Mouse (Mus musculus) MEL (cell line): ENCODE measurements around the gene Hprt.
A peak's percentile ranks its signal among the peaks of the same experiment; 100 is the strongest.

Experiments
- CTCF ChIP-seq, 3 experiments: IDR thresholded peaks in 2 of 3; conservative IDR thresholded peaks in 1 of 3; 2 replicates each; pipeline ENCODE4 v1.5.1; 2011 to 2012; ENCODE audit warnings: low read length in 3 of 3, low read depth in 2 of 3, mild to moderate bottlenecking in 2 of 3, improper control_type of control experiment in 1 of 3, inconsistent platforms in 1 of 3, mixed read lengths in 1 of 3, moderate library complexity in 1 of 3; ENCODE audit not compliant: control insufficient read depth in 1 of 3, insufficient read depth in 1 of 3, poor library complexity in 1 of 3, severe bottlenecking in 1 of 3
- ELF1 ChIP-seq: IDR thresholded peaks from 2 replicates; pipeline ENCODE4 v1.6.1; 2014; ENCODE audit warnings: low read depth, mild to moderate bottlenecking, inconsistent platforms, low read length, improper control_type of control experiment, moderate library complexity
- EP300 ChIP-seq, 2 experiments: IDR thresholded peaks; 2 replicates each; pipeline ENCODE4 v1.6.1; 2011; ENCODE audit warnings: improper control_type of control experiment in 2 of 2, low read length in 2 of 2, low read depth in 1 of 2, mild to moderate bottlenecking in 1 of 2
- GATA1 ChIP-seq: IDR thresholded peaks from 2 replicates; pipeline ENCODE4 v1.6.1; 2011; ENCODE audit warnings: low read depth, low read length, improper control_type of control experiment
- JUND ChIP-seq: IDR thresholded peaks from 2 replicates; pipeline ENCODE4 v1.6.1; 2011; ENCODE audit warnings: low read depth, mild to moderate bottlenecking, improper control_type of control experiment, low read length
- MAZ ChIP-seq: IDR thresholded peaks from 2 replicates; pipeline ENCODE4 v1.6.1; 2012; ENCODE audit warnings: low read depth, mild to moderate bottlenecking, inconsistent platforms, low read length, improper control_type of control experiment
- MEF2A ChIP-seq: IDR thresholded peaks from 2 replicates; pipeline ENCODE4 v1.6.1; 2014; ENCODE audit warnings: low read depth, mild to moderate bottlenecking, inconsistent platforms, low read length, improper control_type of control experiment; ENCODE audit not compliant: poor library complexity, insufficient replicate concordance, severe bottlenecking; ENCODE audit errors: extremely low read depth
- MYC ChIP-seq: IDR thresholded peaks from 2 replicates; pipeline ENCODE4 v1.6.1; 2011; ENCODE audit warnings: low read depth, mild to moderate bottlenecking, low read length, improper control_type of control experiment, moderate library complexity
- POLR2A ChIP-seq, 2 experiments: IDR thresholded peaks; 2 replicates each; pipeline ENCODE4 v1.6.1; 2011 to 2012; ENCODE audit warnings: low read length in 2 of 2, mild to moderate bottlenecking in 2 of 2, control low read depth in 1 of 2, improper control_type of control experiment in 1 of 2, low read depth in 1 of 2, moderate library complexity in 1 of 2; ENCODE audit not compliant: control insufficient read depth in 1 of 2, insufficient read depth in 1 of 2, poor library complexity in 1 of 2
- POLR2AphosphoS5 ChIP-seq: IDR thresholded peaks from 2 replicates; pipeline ENCODE4 v1.6.1; 2012; ENCODE audit warnings: low read depth, borderline replicate concordance, mild to moderate bottlenecking, inconsistent platforms, low read length, moderate library complexity, mixed read lengths
- SIN3A ChIP-seq: IDR thresholded peaks from 2 replicates; pipeline ENCODE4 v1.6.1; 2012; ENCODE audit warnings: low read length, improper control_type of control experiment, inconsistent platforms
- TAL1 ChIP-seq: IDR thresholded peaks from 2 replicates; pipeline ENCODE4 v1.6.1; 2012; ENCODE audit warnings: mild to moderate bottlenecking, inconsistent platforms, low read length, moderate library complexity, mixed read lengths
- UBTF ChIP-seq: IDR thresholded peaks from 2 replicates; pipeline ENCODE4 v1.6.1; 2012; ENCODE audit warnings: low read depth, mild to moderate bottlenecking, inconsistent platforms, low read length, improper control_type of control experiment, moderate library complexity, borderline replicate concordance; ENCODE audit not compliant: insufficient read depth
- USF1 ChIP-seq: IDR thresholded peaks from 2 replicates; pipeline ENCODE4 v1.6.1; 2014; ENCODE audit warnings: low read depth, mild to moderate bottlenecking, inconsistent platforms, low read length, improper control_type of control experiment, moderate library complexity

DNA sequence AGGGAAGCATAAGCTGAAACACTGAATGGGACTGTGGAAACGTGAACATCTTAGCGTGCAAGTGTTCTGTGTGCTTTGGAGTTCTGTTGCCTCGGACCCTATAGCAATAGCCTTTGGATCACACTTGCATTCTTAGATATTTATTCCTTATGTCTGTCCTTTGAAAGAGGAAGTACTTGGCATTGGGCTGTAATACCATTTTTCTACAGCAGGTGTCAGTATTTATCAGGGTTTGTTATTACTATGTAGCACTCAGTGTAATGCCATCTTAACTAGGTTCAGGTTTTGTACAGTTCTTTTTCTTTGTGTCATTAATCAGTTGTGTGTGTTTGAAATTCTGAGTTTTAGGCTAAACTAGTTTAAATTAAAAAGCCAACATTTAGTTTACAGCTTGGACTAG is 18.1 kb downstream of the Hprt start:
- TF ChIP-seq EP300 (IDR thresholded peaks at IDR 0.05; ENCODE audit: low read depth in 1 of 2, low read length in 2 of 2) (no peak), UBTF (no peak), MEF2A (no peak), CTCF (IDR thresholded peaks at IDR 0.05 in 2 of 3, conservative IDR thresholded peaks at IDR 0.05 in 1 of 3; ENCODE audit: control insufficient read depth in 1 of 3, insufficient read depth in 1 of 3, low read depth in 2 of 3, low read length in 3 of 3, poor library complexity in 1 of 3, severe bottlenecking in 1 of 3) (peak in 2 of 3 experiments; percentile 66 to 75; a peak in 4 of 6 replicates), SIN3A (no peak), POLR2A (IDR thresholded peaks at IDR 0.05; ENCODE audit: control insufficient read depth in 1 of 2, insufficient read depth in 1 of 2, low read depth in 1 of 2, low read length in 2 of 2, poor library complexity in 1 of 2) (no peak), USF1 (no peak), MYC (no peak), MAZ (no peak), POLR2AphosphoS5 (no peak), JUND (no peak), ELF1 (0 out of 2 replicates have a peak, but pooled peaks have one; percentile 23), GATA1 (no peak), TAL1 (no peak)
